Mouse (Mus musculus): ENCODE data around the gene B4galt3. TPM values are rescaled to one million over a fixed set of nuclear protein-coding genes. Genes with fewer than 3 reads are reported as not detected.
"Not testable (repeated sequence)": the region's sequence is repeated elsewhere in the genome, so short reads cannot be mapped to it uniquely, and the experiment has no call there.

Gene B4galt3
- polyA plus RNA-seq, 1 experiment, result 72.0 TPM

DNA sequence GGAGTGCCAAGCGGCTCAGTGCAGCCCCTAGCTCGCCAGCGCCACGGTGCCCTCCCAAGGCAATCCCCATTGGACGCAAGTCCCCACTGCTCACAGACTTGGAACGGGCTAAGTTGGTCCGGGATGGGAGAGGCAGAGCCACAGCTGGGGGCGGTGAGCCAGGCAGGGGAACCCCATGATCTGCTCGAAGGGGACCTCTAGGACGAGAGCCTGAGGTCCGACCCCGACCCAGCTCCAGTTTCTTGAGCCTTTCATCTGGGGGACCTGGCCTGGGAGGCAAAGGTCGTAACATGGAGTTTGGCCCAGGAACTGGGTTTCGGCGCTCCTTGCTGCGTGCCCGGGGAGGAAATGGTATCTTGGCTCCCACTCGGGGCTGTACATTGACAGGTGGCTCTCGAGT, 16.4 kb downstream of the B4galt3 start:
- Histone ChIP-seq H3K4me1 (ENCODE audit: control insufficient read depth, insufficient read depth, low read length) (peaks cover 7% of the 10 kb centered on the region), H3K4me3 (replicated peaks; ENCODE audit: extremely low read depth, low read depth, low read length) (no peak overlapping the region)
- TF ChIP-seq POLR2A (IDR thresholded peaks at IDR 0.05; ENCODE audit: borderline replicate concordance, extremely low read depth, low read depth, low read length) (no peak), CTCF (IDR thresholded peaks at IDR 0.05; ENCODE audit: insufficient read depth, low read length) (no peak)
- no peak for DNase-seq
- 88% methylated on average over 19 of the region's 19 CpGs for WGBS

DNA sequence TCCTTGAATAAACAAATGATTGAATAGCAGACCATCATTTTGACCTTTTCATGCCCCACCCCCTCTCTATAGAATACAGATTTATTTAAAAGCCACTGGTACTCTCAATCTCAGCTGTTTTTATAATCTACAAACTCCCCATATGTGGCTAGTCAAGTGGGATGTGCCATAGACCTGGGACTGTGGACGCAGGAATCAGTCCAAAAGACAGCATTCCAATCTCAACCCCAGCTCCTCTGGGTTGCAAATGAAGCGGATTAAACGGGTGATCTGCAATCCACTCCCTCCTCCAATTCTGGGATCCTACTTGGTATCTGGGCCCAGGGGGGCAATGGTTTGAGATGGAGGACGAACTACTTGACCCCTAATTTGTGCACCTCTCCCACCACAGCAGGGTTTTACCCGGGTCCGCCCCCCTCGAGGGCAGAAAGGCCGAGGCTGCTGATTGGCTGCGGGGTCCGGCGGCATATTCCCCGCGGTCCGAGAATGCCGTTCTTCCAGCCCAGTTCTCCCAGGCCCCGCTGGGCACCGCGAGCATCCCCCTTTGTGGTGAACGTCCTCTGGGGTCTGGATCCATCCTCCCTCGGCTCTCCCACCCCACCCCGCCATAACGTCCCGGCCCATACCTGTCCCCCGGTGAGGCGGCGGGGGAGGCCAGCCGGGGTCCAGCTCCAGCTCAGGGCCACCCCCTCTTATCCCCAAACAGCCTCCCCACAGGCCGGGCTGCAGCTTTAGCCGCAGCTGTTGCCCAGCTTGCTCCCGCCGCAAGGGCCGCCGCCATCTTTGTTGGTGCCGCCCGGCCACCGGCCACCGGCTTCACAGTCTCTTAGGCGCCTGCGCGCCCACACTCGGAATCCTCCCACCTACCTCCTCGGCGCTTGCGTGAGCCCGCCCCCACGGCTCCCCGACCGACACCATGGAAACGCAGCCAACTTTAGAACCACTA, 17.3 kb downstream of the B4galt3 start, which contains the start of gene Usp21:
Gene Usp21 (minus strand): TSS at position 856 of the 946 bp plus-strand sequence.
- Histone ChIP-seq H3K4me1 (ENCODE audit: control insufficient read depth, insufficient read depth, low read length) (peaks cover 4% of the 10 kb centered on the region), H3K4me3 (replicated peaks; ENCODE audit: extremely low read depth, low read depth, low read length) (peak within 1 kb of the TSS; percentile 92)
- no peak for TF ChIP-seq CTCF (IDR thresholded peaks at IDR 0.05; ENCODE audit: insufficient read depth, low read length)
- peak; percentile 68; the same call in 1 of the 2 replicates for TF ChIP-seq POLR2A (IDR thresholded peaks at IDR 0.05; ENCODE audit: borderline replicate concordance, extremely low read depth, low read depth, low read length)
- peak; percentile 88 for DNase-seq
- WGBS, result 1% methylated on average over 49 of the region's 49 CpGs

DNA sequence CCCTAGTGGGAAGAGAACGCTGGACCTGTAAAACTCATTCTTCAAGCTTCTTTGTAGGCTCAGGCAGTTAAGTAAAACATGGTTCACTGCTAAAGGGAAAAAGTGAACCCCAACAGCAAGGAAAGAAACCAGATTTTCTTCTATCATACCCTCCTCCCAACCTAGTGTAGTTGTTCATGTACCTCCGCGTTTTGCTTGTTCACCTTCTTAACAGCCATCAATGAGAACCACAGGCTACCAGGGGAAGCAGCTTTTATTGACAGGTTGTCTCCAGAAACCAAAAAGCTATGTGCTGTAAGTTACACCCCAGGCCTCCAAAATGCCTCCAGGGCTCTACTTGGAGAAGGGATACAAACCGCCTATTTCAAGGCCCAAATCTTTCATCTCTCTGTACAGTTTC, 18.2 kb downstream of the B4galt3 start:
- 68% methylated on average over 4 of the region's 4 CpGs for WGBS
- DNase-seq, result no peak
- Histone ChIP-seq H3K4me1 (ENCODE audit: control insufficient read depth, insufficient read depth, low read length) (peaks cover 4% of the 10 kb centered on the region), H3K4me3 (replicated peaks; ENCODE audit: extremely low read depth, low read depth, low read length) (no peak overlapping the region)
- TF ChIP-seq CTCF (IDR thresholded peaks at IDR 0.05; ENCODE audit: insufficient read depth, low read length) (no peak), POLR2A (IDR thresholded peaks at IDR 0.05; ENCODE audit: borderline replicate concordance, extremely low read depth, low read depth, low read length) (no peak)

DNA sequence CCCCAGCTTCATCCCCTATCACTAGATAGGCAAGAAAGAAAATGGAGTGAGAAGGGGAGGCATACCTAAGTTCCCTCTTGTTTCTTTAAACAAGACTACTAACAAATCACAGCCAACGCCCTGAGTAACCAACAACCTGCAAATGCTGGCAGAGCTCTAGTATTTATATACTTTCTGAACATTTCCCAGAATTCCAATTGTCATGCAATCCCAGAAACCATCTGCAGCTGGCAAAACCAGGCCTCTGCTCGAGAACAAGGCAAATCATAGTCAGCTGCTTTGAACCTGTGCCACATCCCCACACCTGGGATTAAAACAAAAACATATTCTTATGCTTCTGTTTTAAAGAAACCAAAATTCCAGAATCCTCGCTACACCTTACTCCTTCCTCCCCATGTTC, 23.2 kb downstream of the B4galt3 start:
- no peak for TF ChIP-seq POLR2A (IDR thresholded peaks at IDR 0.05; ENCODE audit: borderline replicate concordance, extremely low read depth, low read depth, low read length)
- TF ChIP-seq CTCF (IDR thresholded peaks at IDR 0.05; ENCODE audit: insufficient read depth, low read length), result no peak
- DNase-seq, result no peak
- Histone ChIP-seq H3K4me1 (ENCODE audit: control insufficient read depth, insufficient read depth, low read length) (peaks cover 3% of the 10 kb centered on the region; the same call in 1 of the 2 replicates), H3K4me3 (replicated peaks; ENCODE audit: extremely low read depth, low read depth, low read length) (no peak overlapping the region)
- WGBS, result 70% methylated on average over 3 of the region's 3 CpGs

DNA sequence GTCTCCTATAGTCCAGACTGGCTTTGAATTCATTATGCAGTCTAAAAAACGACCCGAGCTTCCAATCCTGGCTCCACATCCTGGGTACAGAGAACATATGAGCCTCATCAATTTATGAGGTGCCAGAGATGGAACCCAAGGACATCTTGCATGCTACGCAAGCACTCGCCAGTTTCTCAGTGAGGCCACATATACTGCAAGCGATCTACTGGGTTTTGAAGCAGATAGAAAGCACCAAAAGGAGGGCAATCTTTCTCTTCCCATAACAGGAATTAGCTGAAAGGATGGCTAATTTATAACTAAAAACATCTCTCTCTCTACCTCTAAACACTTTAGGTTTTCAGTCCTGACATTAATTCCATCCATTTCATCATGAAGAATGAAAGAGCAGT, 23.8 kb downstream of the B4galt3 start:
- no peak for TF ChIP-seq POLR2A (IDR thresholded peaks at IDR 0.05; ENCODE audit: borderline replicate concordance, extremely low read depth, low read depth, low read length)
- no peak for TF ChIP-seq CTCF (IDR thresholded peaks at IDR 0.05; ENCODE audit: insufficient read depth, low read length)
- WGBS, result 33% methylated on average over 5 of the region's 5 CpGs
- no peak for DNase-seq
- peaks cover 3% of the 10 kb centered on the region; the same call in 1 of the 2 replicates for H3K4me1 ChIP-seq (ENCODE audit: control insufficient read depth, insufficient read depth, low read length)
- H3K4me3 ChIP-seq (replicated peaks; ENCODE audit: extremely low read depth, low read depth, low read length), result peak overlapping the region; percentile 99

DNA sequence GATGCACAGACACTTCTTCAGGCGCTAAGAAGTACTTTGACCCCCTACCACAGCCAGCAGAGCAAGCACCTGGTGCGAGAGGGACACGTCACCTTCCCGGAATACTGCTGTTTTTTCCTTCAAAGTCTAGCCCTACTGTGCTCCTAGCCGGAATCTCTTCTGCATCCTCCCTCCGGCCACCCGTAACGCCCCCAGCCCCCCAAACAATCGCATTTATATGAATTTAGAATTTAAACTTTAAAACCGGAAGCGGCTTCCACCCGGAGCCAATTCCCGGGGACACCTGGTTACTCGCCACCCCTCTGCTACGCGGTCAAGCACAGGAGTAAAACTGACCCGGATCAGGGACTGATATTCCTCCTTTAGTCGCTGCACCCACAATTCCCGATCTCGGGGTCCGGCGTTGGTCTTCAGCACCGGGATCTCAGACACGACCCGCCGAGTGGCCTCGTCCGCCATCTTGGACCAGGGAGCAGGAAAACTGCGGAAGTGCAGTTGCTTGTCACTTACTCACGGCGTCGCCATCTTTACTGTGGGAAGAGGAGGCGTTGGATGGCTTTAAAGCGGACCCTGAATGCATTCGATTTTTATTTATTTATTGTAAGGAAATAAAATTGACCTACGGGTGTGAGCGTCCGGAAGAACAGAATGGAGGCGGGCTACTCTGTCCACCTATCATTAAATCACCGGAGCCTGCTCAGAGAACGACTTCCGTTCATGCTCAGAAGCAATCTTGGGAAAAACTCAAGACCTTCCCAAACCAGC, 24.4 kb downstream of the B4galt3 start, which contains the start of gene Ufc1:
Gene Ufc1 (minus strand): TSS at position 727 of the 765 bp plus-strand sequence.
- under 1% methylated on average over 42 of the region's 42 CpGs for WGBS
- TF ChIP-seq POLR2A (IDR thresholded peaks at IDR 0.05; ENCODE audit: borderline replicate concordance, extremely low read depth, low read depth, low read length) (peak; percentile 65; the same call in 1 of the 2 replicates), CTCF (IDR thresholded peaks at IDR 0.05; ENCODE audit: insufficient read depth, low read length) (no peak)
- peak; percentile 87 for DNase-seq
- H3K4me1 ChIP-seq (ENCODE audit: control insufficient read depth, insufficient read depth, low read length), result peaks cover 3% of the 10 kb centered on the region; the same call in 1 of the 2 replicates
- peak within 1 kb of the TSS; percentile 99 for H3K4me3 ChIP-seq (replicated peaks; ENCODE audit: extremely low read depth, low read depth, low read length)

DNA sequence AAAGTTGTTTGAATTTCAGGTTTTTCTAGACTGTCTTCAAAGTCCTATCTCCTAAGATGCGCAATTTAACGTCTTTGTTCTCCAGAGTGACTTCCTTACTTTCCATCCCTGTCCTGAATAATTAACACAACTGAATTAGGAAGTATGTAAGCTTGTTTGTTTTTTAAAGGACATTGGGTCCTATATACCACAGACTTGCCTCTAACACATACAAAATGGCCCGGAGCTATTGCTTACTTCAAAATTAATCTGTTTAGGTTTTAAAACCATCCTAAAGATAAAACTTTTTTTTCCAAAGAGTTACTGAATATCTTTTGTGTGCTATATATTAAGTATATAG, 24.9 kb downstream of the B4galt3 start:
- 12% methylated on average over 3 of the region's 3 CpGs for WGBS
- DNase-seq, result no peak
- TF ChIP-seq POLR2A (IDR thresholded peaks at IDR 0.05; ENCODE audit: borderline replicate concordance, extremely low read depth, low read depth, low read length) (no peak), CTCF (IDR thresholded peaks at IDR 0.05; ENCODE audit: insufficient read depth, low read length) (no peak)
- Histone ChIP-seq H3K4me1 (ENCODE audit: control insufficient read depth, insufficient read depth, low read length) (peaks cover 3% of the 10 kb centered on the region; the same call in 1 of the 2 replicates), H3K4me3 (replicated peaks; ENCODE audit: extremely low read depth, low read depth, low read length) (peak overlapping the region; percentile 99)

DNA sequence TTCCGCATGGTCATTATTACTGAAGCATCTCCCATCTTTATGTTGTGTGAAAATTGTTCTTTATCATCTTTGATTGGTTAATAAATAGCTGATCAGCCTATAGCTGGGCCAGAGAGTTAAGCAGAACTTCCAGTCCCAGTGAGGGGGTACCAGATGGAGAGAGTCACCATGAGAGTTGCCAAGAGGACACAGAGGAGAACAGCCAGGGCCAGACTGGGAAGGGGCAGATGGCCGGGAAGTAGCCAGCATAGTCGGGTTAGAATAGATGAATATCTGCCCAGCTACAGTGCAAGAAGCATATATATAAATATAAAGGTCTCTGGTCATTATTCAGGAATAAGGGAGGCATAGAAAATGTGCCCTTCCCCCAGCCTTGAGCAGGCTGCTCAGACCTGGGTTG, 28.1 kb downstream of the B4galt3 start:
- DNase-seq, result no peak
- H3K4me1 ChIP-seq (ENCODE audit: control insufficient read depth, insufficient read depth, low read length), result peaks cover 3% of the 10 kb centered on the region; the same call in 1 of the 2 replicates
- TF ChIP-seq POLR2A (IDR thresholded peaks at IDR 0.05; ENCODE audit: borderline replicate concordance, extremely low read depth, low read depth, low read length), result no peak
- TF ChIP-seq CTCF (IDR thresholded peaks at IDR 0.05; ENCODE audit: insufficient read depth, low read length), result no peak
- 50% methylated on average over 3 of the region's 3 CpGs for WGBS
- H3K4me3 ChIP-seq (replicated peaks; ENCODE audit: extremely low read depth, low read depth, low read length), result no peak overlapping the region

DNA sequence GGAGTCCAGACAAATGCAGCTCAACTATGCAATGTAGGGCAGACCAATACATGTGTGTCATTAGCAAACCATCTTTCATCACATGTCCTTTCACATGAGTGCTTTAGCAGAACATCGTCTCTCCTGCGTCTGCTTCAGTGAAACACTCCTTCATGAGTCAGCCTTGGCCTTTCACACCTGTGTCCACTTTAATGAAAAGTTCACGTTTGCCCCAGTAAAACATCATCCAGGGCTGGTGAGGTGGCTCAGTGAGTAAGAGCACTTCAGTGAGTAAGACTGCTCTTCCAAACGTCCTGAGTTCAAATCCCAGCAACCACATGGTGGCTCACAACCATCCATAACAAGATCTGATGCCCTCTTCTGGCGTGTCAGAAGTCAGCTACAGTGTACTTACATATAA, 36.0 kb downstream of the B4galt3 start:
- not testable (repeated sequence) for H3K4me3 ChIP-seq (replicated peaks; ENCODE audit: extremely low read depth, low read depth, low read length); H3K4me1 ChIP-seq (ENCODE audit: control insufficient read depth, insufficient read depth, low read length); DNase-seq
- 56% methylated on average over 5 of the region's 5 CpGs for WGBS

All from lung, adult 2 months (tissue).